Mouse (Mus musculus) cortical plate, adult 2 months (tissue): ENCODE measurements around the gene Pcsk6.

ENCODE experiments used
- CTCF ChIP-seq: fragments of 200-500 bp; IDR thresholded peaks from 2 replicates; pipeline ENCODE4 v1.5.1; 2011; ENCODE audit warnings: mild to moderate bottlenecking, control low read depth, low read length; ENCODE audit not compliant: insufficient read depth; ENCODE audit errors: extremely low read depth
- POLR2A ChIP-seq: fragments of 200-500 bp; IDR thresholded peaks from 2 replicates; pipeline ENCODE4 v1.6.1; 2011; ENCODE audit warnings: mild to moderate bottlenecking, low read length, control low read depth; ENCODE audit not compliant: insufficient read depth; ENCODE audit errors: extremely low read depth

DNA sequence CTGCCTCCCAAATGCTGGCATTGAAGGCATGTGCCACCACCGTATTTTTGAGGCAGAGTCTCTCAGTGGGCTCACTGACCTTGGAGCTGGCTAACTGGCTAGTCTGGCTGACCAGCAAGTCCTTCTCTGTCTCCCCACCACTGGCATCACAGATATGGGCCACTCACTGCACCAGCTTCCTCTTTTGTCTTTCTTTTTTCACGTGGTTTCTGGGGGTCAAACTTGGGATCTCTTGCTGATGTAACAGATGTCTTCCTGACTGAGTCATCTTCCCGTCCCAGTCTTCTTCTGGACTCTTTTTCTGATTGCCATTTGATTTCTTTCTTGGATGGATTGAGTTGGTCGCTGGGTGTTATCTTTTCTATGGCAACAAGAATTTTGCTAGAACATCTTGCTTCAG is 93.0 kb downstream of the Pcsk6 start:
- TF ChIP-seq POLR2A (no peak), CTCF (no peak)
